Mouse (Mus musculus) gastrocnemius, adult 18-20 months (tissue): ENCODE results near the gene Atcay. TPM values are rescaled to one million over a fixed set of nuclear protein-coding genes. Genes with fewer than 3 reads are reported as not detected.

Experiments
- DNase-seq: peaks from one replicate; pipeline ENCODE4 v3.0.0; 2021; ENCODE audit warnings: low spot score
- long read RNA-seq, 2 experiments: library from polyadenylated mRNA; stranded (forward); transcript quantifications; one replicate each; pipeline ENCODE4 v2.0.0; 2021
- total RNA-seq, 2 experiments: library from RNA; stranded (reverse); gene quantifications; 2 replicates each; pipeline ENCODE4 v1.2.3; 2021

The Atcay gene
- not detected for total RNA-seq
- long read RNA-seq, experiment 1, partial matches to known transcripts = 0 of 1 reads
- long read RNA-seq, experiment 1, other reads (novel, unspliced or antisense) = 1 of 1 reads
- long read RNA-seq, experiment 2 = 0 reads

- DNase-seq = no peak
Measured at GRCm38 (mm10) chr10:81230438-81231332, at the start of gene Atcay. Atcay (minus strand) TSS chr10:81230833.

- DNase-seq = no peak
Measured at GRCm38 (mm10) chr10:81279496-81279895, 48.9 kb upstream of the Atcay start.

- no peak for DNase-seq
Measured at GRCm38 (mm10) chr10:81277676-81278075, 47.0 kb upstream of the Atcay start.

GRCm38 (mm10) chr10:81273842-81274241 lies 43.2 kb upstream of the Atcay start:
- DNase-seq = no peak

- no peak for DNase-seq
Measured at GRCm38 (mm10) chr10:81272356-81272755, 41.7 kb upstream of the Atcay start.

- DNase-seq = no peak
Measured at GRCm38 (mm10) chr10:81268643-81269412, 38.2 kb upstream of the Atcay start.

- peak; percentile 94 for DNase-seq
Measured at GRCm38 (mm10) chr10:81268056-81268455, 37.4 kb upstream of the Atcay start.

- peak; percentile 95 for DNase-seq
Measured at GRCm38 (mm10) chr10:81266211-81267105, 35.8 kb upstream of the Atcay start, which contains the start of the genes Mrpl54 and Apba3. Mrpl54 (minus strand) TSS chr10:81266934. Apba3 (plus strand) TSS chr10:81266960.

GRCm38 (mm10) chr10:81265540-81265939 lies 34.9 kb upstream of the Atcay start:
- DNase-seq = no peak

GRCm38 (mm10) chr10:81261025-81261424 lies 30.4 kb upstream of the Atcay start:
- no peak for DNase-seq

- no peak for DNase-seq
Measured at GRCm38 (mm10) chr10:81259225-81259884, 28.7 kb upstream of the Atcay start.

GRCm38 (mm10) chr10:81257158-81258039 lies 26.8 kb upstream of the Atcay start:
- no peak for DNase-seq

GRCm38 (mm10) chr10:81254886-81255285 lies 24.3 kb upstream of the Atcay start:
- DNase-seq = no peak

GRCm38 (mm10) chr10:81252424-81253419 lies 22.1 kb upstream of the Atcay start, which contains the start of gene Matk:
Matk (plus strand) TSS chr10:81252935.
- DNase-seq = no peak

GRCm38 (mm10) chr10:81249442-81249841 lies 18.8 kb upstream of the Atcay start:
- no peak for DNase-seq

GRCm38 (mm10) chr10:81247804-81248203 lies 17.2 kb upstream of the Atcay start:
- DNase-seq = no peak

- no peak for DNase-seq
Measured at GRCm38 (mm10) chr10:81245166-81245565, 14.5 kb upstream of the Atcay start.

- DNase-seq = peak; percentile 77
Measured at GRCm38 (mm10) chr10:81244595-81244994, 14.0 kb upstream of the Atcay start.
